Mouse (Mus musculus) layer of hippocampus, postnatal 10 days (tissue): ENCODE data around the gene Slc27a2. TPM values are rescaled to one million over a fixed set of nuclear protein-coding genes. Genes with fewer than 3 reads are reported as not detected.

ENCODE experiments used
- DNase-seq, 2 experiments: peaks; one replicate each; pipeline ENCODE4 v3.0.0; 2021; ENCODE audit warnings: low spot score in 2 of 2
- total RNA-seq, 2 experiments: library from RNA; stranded (reverse); gene quantifications; 2 replicates each; pipeline ENCODE4 v1.2.3; 2021

Gene Slc27a2
- total RNA-seq, 2 experiments from 2014 or later = 6.2 to 7.0 TPM

DNA sequence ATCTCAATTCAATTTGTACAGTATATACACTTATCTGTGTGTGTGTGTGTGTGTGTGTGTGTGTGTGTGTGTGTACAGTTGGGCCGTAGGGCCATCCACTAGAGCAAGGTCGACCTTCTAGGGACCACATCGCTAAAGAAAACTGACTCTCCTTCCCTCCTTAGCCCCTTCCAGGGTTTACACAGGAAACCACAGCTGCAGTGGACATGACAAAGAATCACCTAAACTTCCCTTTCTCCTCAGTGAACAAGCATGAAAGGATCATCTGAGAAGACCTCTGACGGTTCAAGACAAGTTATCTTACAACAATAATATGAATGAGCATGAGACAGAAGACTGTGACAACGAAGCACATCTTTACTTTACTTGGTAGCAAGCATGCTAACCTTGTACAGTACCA, 311 bp upstream of the Slc27a2 start:
- no peak for DNase-seq

DNA sequence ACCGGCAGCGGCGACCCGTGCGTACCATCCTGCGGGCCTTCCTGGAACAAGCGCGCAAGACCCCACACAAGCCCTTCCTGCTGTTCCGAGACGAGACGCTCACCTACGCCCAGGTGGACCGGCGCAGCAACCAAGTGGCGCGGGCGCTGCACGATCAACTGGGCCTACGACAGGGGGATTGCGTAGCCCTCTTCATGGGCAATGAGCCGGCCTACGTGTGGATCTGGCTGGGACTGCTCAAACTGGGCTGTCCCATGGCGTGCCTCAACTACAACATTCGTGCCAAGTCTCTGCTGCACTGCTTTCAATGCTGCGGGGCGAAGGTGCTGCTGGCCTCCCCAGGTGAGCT, 1.1 kb downstream of the Slc27a2 start:
- DNase-seq = no peak

- no peak for DNase-seq
Observed at GRCm38 (mm10) chr2:126555533-126555932, 3.3 kb downstream of the Slc27a2 start.

DNA sequence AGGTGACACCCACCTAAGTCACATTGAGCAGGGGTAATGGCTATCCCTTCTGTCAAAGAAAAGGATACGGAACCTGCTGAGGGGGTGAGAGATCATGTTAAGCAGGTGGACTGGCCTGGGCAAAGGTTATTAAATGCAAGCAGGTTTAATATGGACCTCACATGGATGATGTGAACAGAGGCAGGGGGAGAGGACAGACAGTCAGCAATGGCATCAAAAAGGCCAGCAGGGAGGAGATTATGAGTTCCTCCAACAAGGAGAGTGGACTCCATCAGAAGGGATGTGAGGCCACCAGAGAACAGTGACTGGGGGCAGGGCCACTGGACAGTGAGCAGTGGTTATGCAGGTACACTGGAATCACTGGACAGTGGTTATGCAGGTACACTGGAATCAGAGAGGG, 7.9 kb downstream of the Slc27a2 start:
- DNase-seq = no peak

DNA sequence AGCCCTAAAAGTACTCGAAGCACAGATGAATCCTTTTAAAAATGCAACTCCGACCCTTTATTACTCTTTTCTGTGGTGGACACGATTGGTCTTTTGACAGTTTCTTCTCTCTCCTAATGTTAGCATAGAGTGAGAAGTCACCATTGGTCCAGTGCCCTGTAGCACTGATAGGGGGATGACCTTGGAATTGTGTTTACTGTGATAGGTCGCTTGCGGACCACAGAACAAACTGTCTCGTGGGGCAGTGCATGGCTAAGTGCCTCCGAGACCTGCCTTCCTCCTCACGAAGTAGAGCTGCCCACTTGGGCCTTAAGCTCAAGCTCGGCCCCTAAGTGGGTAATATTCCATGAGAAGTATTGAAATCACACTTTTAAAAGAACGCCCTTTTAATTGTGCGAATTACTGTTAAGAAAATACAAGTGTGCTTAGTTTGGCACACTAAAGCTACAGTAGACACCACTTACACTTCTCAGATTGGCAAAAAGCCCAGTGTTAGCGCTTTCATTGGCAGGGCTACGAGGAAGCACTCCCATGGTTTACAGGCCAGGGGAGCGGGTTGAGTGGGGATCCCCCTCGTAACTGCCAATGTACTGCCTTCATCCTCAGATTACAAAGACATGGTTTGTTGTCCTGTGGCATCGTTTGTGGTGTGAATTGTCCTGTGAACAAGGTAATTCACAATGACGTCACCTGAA, 11.4 kb downstream of the Slc27a2 start:
- no peak for DNase-seq

- no peak for DNase-seq
Observed at GRCm38 (mm10) chr2:126572163-126572562, 20.0 kb downstream of the Slc27a2 start.

DNA sequence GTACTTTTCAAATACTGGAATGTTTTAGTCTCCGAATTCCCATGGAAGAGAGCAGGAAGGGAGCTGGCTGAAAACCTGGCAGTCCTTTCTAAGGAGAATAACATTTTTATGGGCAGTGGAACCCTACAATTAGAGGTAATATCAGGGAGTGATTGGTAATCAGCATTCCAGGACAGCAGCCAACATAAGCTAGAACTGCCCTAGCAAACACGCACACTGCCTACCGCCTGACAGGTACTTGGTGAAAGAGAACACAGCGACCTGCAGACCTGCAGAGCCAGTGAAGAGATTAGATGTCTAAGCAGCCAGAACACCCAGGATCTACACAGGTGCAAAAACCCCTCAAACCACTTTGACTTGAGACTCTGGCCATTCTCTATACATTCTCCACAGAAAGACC, 20.5 kb downstream of the Slc27a2 start:
- no peak for DNase-seq

- DNase-seq = no peak
Observed at GRCm38 (mm10) chr2:126575391-126576176, 23.4 kb downstream of the Slc27a2 start.

GRCm38 (mm10) chr2:126577362-126577761, 25.2 kb downstream of the Slc27a2 start:
- no peak for DNase-seq

GRCm38 (mm10) chr2:126579282-126579681, 27.1 kb downstream of the Slc27a2 start:
- DNase-seq = no peak

GRCm38 (mm10) chr2:126583960-126584359, 31.8 kb downstream of the Slc27a2 start:
- no peak for DNase-seq

GRCm38 (mm10) chr2:126584621-126585369, 32.6 kb downstream of the Slc27a2 start:
- no peak for DNase-seq

- no peak for DNase-seq
Observed at GRCm38 (mm10) chr2:126587468-126587867, 35.3 kb downstream of the Slc27a2 start.

DNA sequence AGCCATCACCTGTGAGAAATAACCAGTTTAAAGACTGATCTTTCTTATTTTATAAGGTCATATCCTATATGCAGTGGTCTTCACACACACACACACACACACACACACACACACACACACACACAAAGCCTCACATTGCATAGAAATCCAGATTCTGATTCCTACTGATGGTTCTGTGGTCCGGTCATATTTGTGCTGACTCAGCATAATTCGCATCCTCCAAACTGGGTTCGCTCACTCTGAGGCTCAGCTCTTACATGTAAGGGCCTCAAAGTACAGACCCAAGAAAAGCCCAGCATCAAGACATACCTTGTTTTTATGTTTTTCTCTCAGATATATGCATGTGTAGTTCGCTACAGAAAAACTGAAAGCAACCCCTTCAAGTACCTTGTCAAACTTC, 39.1 kb downstream of the Slc27a2 start:
- DNase-seq = no peak

GRCm38 (mm10) chr2:126593831-126594610, 41.8 kb downstream of the Slc27a2 start:
- peak; percentile 71 to 79 for DNase-seq

DNA sequence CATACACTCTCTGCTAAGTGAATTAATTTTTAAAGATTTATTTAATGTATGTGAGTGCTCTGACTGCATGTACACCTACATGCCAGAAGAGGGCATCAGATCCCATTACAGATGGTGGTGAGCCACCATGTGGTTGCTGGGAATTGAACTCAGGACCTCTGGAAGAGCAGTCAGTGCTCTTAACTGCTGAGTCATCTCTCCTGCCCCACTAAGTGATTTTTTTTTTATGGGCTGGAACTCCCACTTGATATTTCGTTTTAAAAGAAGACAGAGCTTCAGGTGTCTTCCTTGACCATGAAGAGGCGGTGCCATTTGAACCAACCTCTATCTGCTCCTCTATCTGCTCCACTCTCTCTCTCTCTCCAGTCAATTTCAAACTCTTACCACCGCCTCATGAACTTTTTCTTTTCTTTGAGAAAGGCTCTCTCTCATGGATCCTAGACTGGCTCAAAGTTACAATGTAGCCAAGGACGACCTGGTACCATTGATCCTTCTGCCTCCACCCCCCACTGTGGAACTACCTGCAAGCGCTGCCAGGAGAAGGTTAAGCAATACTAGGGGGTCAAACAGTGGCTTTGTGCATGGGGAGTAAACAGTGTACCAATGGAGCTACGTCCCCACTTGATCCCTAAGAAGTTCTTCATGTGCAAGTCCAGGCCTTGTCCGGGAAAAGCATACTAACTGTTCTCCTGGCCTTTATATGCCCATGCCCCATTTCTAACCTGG, 44.3 kb downstream of the Slc27a2 start:
- no peak for DNase-seq

- no peak for DNase-seq
Observed at GRCm38 (mm10) chr2:126597279-126598241, 45.4 kb downstream of the Slc27a2 start.

- no peak for DNase-seq
Observed at GRCm38 (mm10) chr2:126598359-126598758, 46.2 kb downstream of the Slc27a2 start.

DNA sequence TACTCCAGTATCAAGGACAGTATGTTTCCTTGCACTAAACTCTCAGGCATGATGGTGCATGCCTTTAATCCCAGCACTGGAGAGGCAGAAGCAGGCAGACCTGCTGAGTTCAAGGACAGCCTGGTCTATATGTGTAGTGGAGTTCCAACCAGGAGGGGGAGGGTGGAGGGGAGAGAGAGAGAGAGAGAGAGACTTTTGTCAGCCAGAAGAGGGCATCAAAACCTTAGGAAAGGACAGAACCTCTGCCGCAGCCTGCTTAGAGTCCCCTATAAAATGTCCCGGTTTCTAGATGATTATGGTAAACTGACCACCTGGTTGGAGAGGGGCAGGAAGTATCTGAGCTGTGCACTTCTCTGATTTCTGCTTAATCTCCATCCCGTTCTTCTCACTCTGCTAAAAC, 46.8 kb downstream of the Slc27a2 start:
- DNase-seq = no peak
